Mouse (Mus musculus) forelimb bud, embryonic 11.5 days (tissue): ENCODE measurements at regions not wholly inside any gene's neighbourhood (a gene's known extent, or its start where the extent isn't known, plus 50 kb on each side); places are given as distances from the start of the nearest gene placed in this dataset.
A peak's percentile ranks its signal among the peaks of the same experiment; 100 is the strongest.

Source experiments
- DNase-seq: peaks from one replicate; pipeline ENCODE4 v3.0.0-alpha.2; 2012; ENCODE audit warnings: low read depth, low spot score

- no peak for DNase-seq
These were observed 242.7 kb upstream of the Gadl1 start for GRCm38 (mm10) chr9:115666530-115666929.

GRCm38 (mm10) chr9:115680703-115681576 is 228.3 kb upstream of the Gadl1 start:
- no peak for DNase-seq

- no peak for DNase-seq
These were observed 227.4 kb upstream of the Gadl1 start for GRCm38 (mm10) chr9:115681841-115682240.

- DNase-seq = no peak
These were observed 225.3 kb upstream of the Gadl1 start for GRCm38 (mm10) chr9:115683951-115684350.

- no peak for DNase-seq
These were observed 222.7 kb upstream of the Gadl1 start for GRCm38 (mm10) chr9:115686605-115687004.

DNA sequence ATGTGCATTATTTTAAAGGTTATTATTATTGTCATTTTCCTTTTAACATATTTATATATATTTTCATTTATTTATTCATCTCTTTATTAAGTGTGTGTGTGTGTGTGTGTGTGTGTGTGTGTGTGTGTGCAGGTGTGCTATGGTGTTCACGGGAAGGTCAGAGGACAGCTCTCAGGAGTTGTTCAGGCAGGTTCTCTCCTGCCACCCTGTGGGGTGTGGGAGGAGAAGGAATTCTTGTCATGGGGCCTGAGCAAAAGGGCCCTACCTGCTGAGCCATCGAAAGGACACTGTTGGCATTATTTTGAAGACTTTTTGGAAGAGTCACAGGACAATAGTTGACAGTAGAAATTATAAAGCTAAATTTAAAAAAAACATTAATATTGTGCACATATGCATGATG is 216.4 kb upstream of the Gadl1 start:
- no peak for DNase-seq

- no peak for DNase-seq
These were observed 205.5 kb upstream of the Gadl1 start for GRCm38 (mm10) chr9:115703791-115704190.

DNA sequence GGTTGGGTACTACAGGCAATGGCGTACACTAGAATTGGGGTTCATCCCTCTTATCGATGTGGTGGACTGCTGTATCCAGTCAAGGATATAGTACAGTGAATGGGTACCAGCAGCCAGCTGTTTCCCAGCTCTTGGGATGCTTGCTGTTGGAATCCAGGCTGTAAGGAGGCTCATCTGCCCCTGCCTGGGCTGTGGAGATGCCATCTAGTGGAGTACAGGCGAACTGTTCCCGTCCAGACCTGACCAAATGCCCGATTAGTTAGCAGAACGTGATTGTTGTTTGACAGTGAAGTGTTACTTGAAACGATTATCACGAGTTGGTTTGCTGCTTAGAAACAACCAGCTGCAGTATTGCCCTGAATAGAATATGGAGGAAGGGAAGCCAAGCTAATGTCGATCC is 205.0 kb upstream of the Gadl1 start:
- peak; percentile 61 for DNase-seq

DNA sequence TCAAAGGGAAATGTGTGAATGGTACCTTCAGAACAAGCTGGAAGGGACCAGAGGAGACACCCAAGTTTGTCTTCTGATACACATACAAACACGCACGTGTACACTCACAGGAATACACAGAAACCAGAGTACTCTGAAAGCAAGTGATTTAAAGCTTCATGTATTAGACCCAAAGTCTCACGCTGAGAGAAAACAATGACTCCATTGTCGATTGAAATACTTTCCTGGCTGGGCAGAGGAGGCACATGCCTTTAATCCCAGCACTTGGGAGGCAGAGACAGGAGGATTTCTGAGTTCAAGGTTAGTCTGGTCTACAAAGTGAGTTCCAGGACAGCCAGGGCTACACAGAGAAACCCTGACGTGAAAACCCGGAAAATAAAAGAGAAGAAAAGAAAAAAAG is 203.5 kb upstream of the Gadl1 start:
- no peak for DNase-seq

DNA sequence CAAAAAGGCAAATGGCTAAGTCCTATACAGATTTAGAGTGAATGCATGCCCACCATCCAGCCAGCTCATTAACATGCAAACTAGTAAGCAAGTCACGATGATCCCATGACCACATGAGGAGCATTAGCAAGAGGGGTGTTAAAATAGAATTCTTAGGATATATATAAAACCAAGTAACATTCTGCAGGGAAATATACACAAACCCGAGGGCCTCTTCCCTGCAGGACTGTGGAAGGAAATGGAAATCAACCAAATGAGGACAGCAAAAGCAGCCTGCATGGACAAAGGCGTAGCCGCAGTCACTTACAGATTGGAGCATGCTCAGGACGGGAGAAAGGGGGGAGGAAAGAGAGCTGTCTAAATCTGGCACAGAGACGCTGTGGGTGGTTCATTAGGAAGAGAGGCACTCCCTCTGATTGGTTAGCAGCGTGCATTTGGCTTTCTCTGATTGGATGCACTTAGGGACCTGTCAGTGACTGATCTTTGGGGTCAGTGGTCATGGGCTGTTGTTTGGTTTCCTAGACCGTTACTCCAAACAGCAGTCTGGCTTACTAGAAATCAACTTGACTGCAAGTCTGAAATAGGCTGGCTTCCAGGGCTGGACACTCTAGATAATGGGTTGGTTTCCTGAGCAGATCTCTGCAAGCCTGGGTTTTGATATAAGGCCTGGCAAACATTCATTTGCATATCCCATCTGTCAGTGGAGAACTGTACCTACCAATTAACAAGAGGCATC is 200.9 kb upstream of the Gadl1 start:
- DNase-seq = no peak

GRCm38 (mm10) chr9:115710039-115710739 is 199.1 kb upstream of the Gadl1 start:
- DNase-seq = no peak

GRCm38 (mm10) chr9:115720306-115720705 is 188.9 kb upstream of the Gadl1 start:
- DNase-seq = no peak

GRCm38 (mm10) chr9:115720841-115721240 is 188.4 kb upstream of the Gadl1 start:
- no peak for DNase-seq

- no peak for DNase-seq
These were observed 185.2 kb upstream of the Gadl1 start for GRCm38 (mm10) chr9:115724063-115724462.

DNA sequence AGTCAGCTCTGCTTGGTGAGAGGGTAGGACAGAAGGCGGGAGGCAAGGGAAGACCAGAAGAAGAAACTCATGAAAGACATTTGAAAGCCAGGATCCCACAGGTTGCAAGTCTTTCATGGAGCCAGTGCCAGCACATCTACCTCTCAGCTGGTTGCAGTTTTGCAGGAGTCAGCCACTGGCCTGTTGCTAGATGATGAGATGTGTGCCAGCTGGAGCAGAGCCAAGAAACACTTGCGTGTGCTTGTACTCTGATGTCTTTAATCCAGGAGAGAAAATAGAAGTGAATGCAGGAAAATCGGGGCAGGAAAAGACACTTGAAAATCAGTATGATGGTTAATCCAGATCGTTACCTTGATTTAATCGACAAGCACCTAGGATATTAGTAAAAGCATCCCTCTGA is 181.9 kb upstream of the Gadl1 start:
- no peak for DNase-seq

- DNase-seq = peak; percentile 34
These were observed 177.7 kb upstream of the Gadl1 start for GRCm38 (mm10) chr9:115731557-115731956.

DNA sequence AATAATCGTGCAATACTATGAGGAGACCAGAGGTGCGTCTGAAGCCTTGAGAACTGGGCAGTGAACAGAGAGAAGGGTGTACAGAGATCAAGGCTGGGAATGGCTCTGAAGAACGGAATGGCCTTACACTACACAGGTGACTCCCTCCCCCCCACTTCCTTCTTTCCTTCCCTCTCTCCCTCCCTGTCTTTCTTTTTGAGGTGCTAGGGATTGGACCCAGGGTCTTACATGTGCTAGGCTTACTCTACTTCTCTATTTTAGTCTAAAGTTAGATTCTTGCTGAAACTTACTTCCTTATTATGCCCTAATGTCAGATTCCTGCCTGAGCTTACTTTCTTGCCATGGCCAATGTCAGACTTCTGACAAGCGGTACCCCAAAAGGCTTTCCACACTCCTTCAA is 176.2 kb upstream of the Gadl1 start:
- DNase-seq = no peak

GRCm38 (mm10) chr9:115739984-115740383 is 169.3 kb upstream of the Gadl1 start:
- DNase-seq = no peak

- no peak for DNase-seq
These were observed 162.8 kb upstream of the Gadl1 start for GRCm38 (mm10) chr9:115746436-115746835.

DNA sequence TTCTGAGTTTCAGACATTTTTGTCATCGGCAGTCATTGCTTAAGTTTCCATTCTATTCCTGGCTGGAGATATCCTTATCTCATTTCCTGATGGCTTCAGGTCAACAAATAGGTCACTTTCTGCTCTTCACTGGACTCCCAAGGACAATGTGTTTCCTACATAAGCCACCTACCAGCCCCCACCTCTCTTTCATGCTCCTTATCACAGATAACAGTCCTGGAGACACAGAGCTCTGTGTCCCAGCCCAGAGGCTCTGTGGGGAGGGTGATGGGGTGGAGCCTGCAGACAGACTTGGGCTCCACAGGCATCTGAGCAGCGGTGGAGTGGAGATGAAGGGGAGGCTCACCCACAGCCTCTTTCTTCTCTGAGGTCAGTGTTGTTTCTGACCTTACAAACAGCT is 148.8 kb upstream of the Gadl1 start:
- DNase-seq = no peak

GRCm38 (mm10) chr9:115764136-115764535 is 145.1 kb upstream of the Gadl1 start:
- DNase-seq = no peak

- DNase-seq = no peak
These were observed 142.8 kb upstream of the Gadl1 start for GRCm38 (mm10) chr9:115766471-115766870.
